ENCODE assay signal across 19 mouse cellular contexts in genomic region chr6:127455440-127455839, GRCm38 (mm10). TPM values are rescaled to one million over a fixed set of nuclear protein-coding genes. Genes with fewer than 3 reads are reported as not detected.
DNase-seq lines count a peak whose midpoint lies in the region; ATAC-seq and TF ChIP-seq lines count a peak whose summit lies in the region.
"Had no signal": no experiment of that assay in that cellular context is flagged by ENCODE, and none has a peak within 500 bp of the region (broad histone marks: within the 10 kb centered on the region; RNA-seq: fewer than 3 reads in every experiment).

No protein-coding gene starts in this region.

- peaks cover 13% of the 10 kb centered on the region for H3K4me1 ChIP-seq in hindbrain, embryonic 15.5 days (replicated peaks)
- H3K4me1 ChIP-seq in hindbrain, embryonic 10.5 days (replicated peaks) = peaks cover 18% of the 10 kb centered on the region
- peaks cover 5% of the 10 kb centered on the region; the same call in 1 of the 2 replicates for H3K4me1 ChIP-seq in lung, embryonic 14.5 days (ENCODE audit: insufficient read depth)
- H3K4me1 ChIP-seq in CH12.LX (ENCODE audit: control insufficient read depth in 1 of 2, insufficient read depth in 2 of 2) = peaks cover 16 to 56% of the 10 kb centered on the region in 2 experiments

- DNase-seq in hindbrain, embryonic 10.5 days (ENCODE audit: low spot score) = no peak
- DNase-seq in lung, embryonic 14.5 days = no peak
- DNase-seq in lung, postnatal 14 days = no peak
- no peak for DNase-seq in CH12.LX (ENCODE audit: extremely low read depth)
- DNase-seq in brain, embryonic 14.5 days (ENCODE audit: low read depth) = no peak
- DNase-seq in adrenal gland, postnatal 36 days = no peak
- DNase-seq in thymus, postnatal 10 days (ENCODE audit: low spot score in 2 of 2) = no peak
- DNase-seq: cerebellum, adult 11 months; cerebellum, postnatal 25 days; kidney, adult 9 months; lung, adult 2 months; retina, postnatal 1 day; spleen, adult 18-20 months had no signal

- in situ Hi-C loops in CH12.LX (cut with MboI; ENCODE audit: low pct_ligation_motif_present, low pct_unique_long_range_greater_than_20kb, low sequenced_read_pairs) = loop anchor here (10.0 kb wide), 1 partner anchor 311 kb away; no protein-coding TSS in a partner anchor

- no peak for ATAC-seq in hindbrain, embryonic 15.5 days (ENCODE audit: low FRiP score, low read depth)
- ATAC-seq in lung, embryonic 14.5 days (ENCODE audit: insufficient read depth) = no peak
- ATAC-seq: CD4-positive, CD25-positive, alpha-beta regulatory T cell, adult 4 months had no signal

- TF ChIP-seq RAD21 in CH12.LX (IDR thresholded peaks at IDR 0.05; ENCODE audit: low read depth, low read length) = peak; percentile 3

- dilution Hi-C loops in CH12.LX (cut with MboI; ENCODE audit: extremely low pct_ligation_motif_present, extremely low pct_unique_long_range_greater_than_20kb, low sequenced_read_pairs) = no loop called here

- 0 out of 2 replicates have a peak, but pooled peaks have one; percentile 20 for TF ChIP-seq CTCF in lung, embryonic 14.5 days (IDR thresholded peaks at IDR 0.05; ENCODE audit: low read depth)
- peak in 1 of 2 experiments; percentile 37; a peak in 2 of 4 replicates for TF ChIP-seq CTCF in CH12.LX (conservative IDR thresholded peaks at IDR 0.05 in 1 of 2, IDR thresholded peaks at IDR 0.05 in 1 of 2; ENCODE audit: low read depth in 2 of 2, low read length in 2 of 2)
- 0 out of 2 replicates have a peak, but pooled peaks have one; percentile 15 for TF ChIP-seq CTCF in brain, embryonic 14.5 days (IDR thresholded peaks at IDR 0.05; ENCODE audit: borderline replicate concordance, extremely low read depth, insufficient read depth, insufficient read length)

- H3K9me3 ChIP-seq in hindbrain, embryonic 15.5 days = no peaks in the 10 kb centered on the region
- no peaks in the 10 kb centered on the region for H3K9me3 ChIP-seq in hindbrain, embryonic 10.5 days
- no peaks in the 10 kb centered on the region for H3K9me3 ChIP-seq in lung, embryonic 14.5 days (ENCODE audit: low read depth, low read length)
- no peaks in the 10 kb centered on the region for H3K9me3 ChIP-seq in CH12.LX (replicated peaks; ENCODE audit: low read length)
- H3K9me3 ChIP-seq: embryonic facial prominence, embryonic 10.5 days; limb, embryonic 13.5 days had no signal

- H3K4me3 ChIP-seq in hindbrain, embryonic 15.5 days = no peak overlapping the region
- no peak overlapping the region for H3K4me3 ChIP-seq in hindbrain, embryonic 10.5 days
- no peak overlapping the region for H3K4me3 ChIP-seq in lung, embryonic 14.5 days (ENCODE audit: low read depth, low read length)
- peak overlapping the region in 1 of 3 experiments; percentile 29 for H3K4me3 ChIP-seq in CH12.LX (replicated peaks in 1 of 3; ENCODE audit: low read depth in 2 of 3, low read length in 2 of 3, poor library complexity in 1 of 3)
- H3K4me3 ChIP-seq: erythroblast, embryonic 14.5 days; limb, embryonic 13.5 days; myocyte had no signal

- peaks cover 19% of the 10 kb centered on the region for H3K79me2 ChIP-seq in CH12.LX (replicated peaks; ENCODE audit: control insufficient read depth, extremely low read depth, insufficient read depth, poor library complexity, severe bottlenecking)

- H3K4me2 ChIP-seq in hindbrain, embryonic 15.5 days = peak overlapping the region; percentile 63; the same call in 1 of the 2 replicates
- H3K4me2 ChIP-seq in lung, embryonic 14.5 days = no peak overlapping the region
- H3K4me2 ChIP-seq in CH12.LX (ENCODE audit: insufficient read depth, low read depth, poor library complexity, severe bottlenecking) = peak overlapping the region; percentile 55; the same call in 1 of the 2 replicates

- no peak overlapping the region for H3K9ac ChIP-seq in hindbrain, embryonic 15.5 days
- H3K9ac ChIP-seq in lung, embryonic 14.5 days = no peak overlapping the region
- no peak overlapping the region for H3K9ac ChIP-seq in CH12.LX (ENCODE audit: insufficient read depth, low read depth)
- H3K9ac ChIP-seq: limb, embryonic 13.5 days had no signal

- WGBS in hindbrain, embryonic 15.5 days = 96% methylated on average over 4 of the region's 4 CpGs
- WGBS in hindbrain, embryonic 10.5 days = 94% methylated on average over 4 of the region's 4 CpGs
- 95% methylated on average over 4 of the region's 4 CpGs for WGBS in lung, embryonic 14.5 days

- no peak for TF ChIP-seq POLR2A in CH12.LX (IDR thresholded peaks at IDR 0.05; ENCODE audit: low read depth, low read length)
- no peak for TF ChIP-seq POLR2A in brain, embryonic 14.5 days (IDR thresholded peaks at IDR 0.05; ENCODE audit: borderline replicate concordance, extremely low read depth, insufficient read depth, insufficient read length, poor library complexity, severe bottlenecking)

- H3K27ac ChIP-seq in hindbrain, embryonic 15.5 days (replicated peaks) = no peak overlapping the region
- no peak overlapping the region for H3K27ac ChIP-seq in hindbrain, embryonic 10.5 days
- no peak overlapping the region for H3K27ac ChIP-seq in lung, embryonic 14.5 days (ENCODE audit: low read depth)
- no peak overlapping the region for H3K27ac ChIP-seq in CH12.LX (ENCODE audit: insufficient read depth, low read depth)
- H3K27ac ChIP-seq: embryonic facial prominence, embryonic 10.5 days; limb, embryonic 13.5 days had no signal

- no peaks in the 10 kb centered on the region for H3K27me3 ChIP-seq in hindbrain, embryonic 15.5 days
- no peaks in the 10 kb centered on the region for H3K27me3 ChIP-seq in hindbrain, embryonic 10.5 days (ENCODE audit: insufficient read depth, poor library complexity, severe bottlenecking)
- H3K27me3 ChIP-seq in lung, embryonic 14.5 days (ENCODE audit: insufficient read depth, low read length) = no peaks in the 10 kb centered on the region; the same call in 1 of the 2 replicates
- no peaks in the 10 kb centered on the region for H3K27me3 ChIP-seq in CH12.LX (replicated peaks)

- TF ChIP-seq EP300 in CH12.LX (IDR thresholded peaks at IDR 0.05; ENCODE audit: low read length) = no peak

- H3K36me3 ChIP-seq in hindbrain, embryonic 15.5 days = no peaks in the 10 kb centered on the region
- 0 out of 2 replicates have a peak, but pooled peaks cover 4% of the 10 kb centered on the region for H3K36me3 ChIP-seq in hindbrain, embryonic 10.5 days
- H3K36me3 ChIP-seq in lung, embryonic 14.5 days (ENCODE audit: insufficient read depth) = no peaks in the 10 kb centered on the region
- H3K36me3 ChIP-seq in CH12.LX (replicated peaks in 1 of 2; ENCODE audit: control insufficient read depth in 1 of 2, insufficient read depth in 1 of 2, low read length in 1 of 2) = no peaks in the 10 kb centered on the region
- H3K36me3 ChIP-seq: embryonic facial prominence, embryonic 10.5 days; limb, embryonic 13.5 days had no signal

TF ChIP-seq in CH12.LX, 34 proteins besides CTCF, POLR2A, EP300 and RAD21:
- TF ChIP-seq CHD2 (IDR thresholded peaks at IDR 0.05; ENCODE audit: low read length) = no peak
- no peak for TF ChIP-seq ZKSCAN1 (IDR thresholded peaks at IDR 0.05; ENCODE audit: borderline replicate concordance, low read depth, low read length)
- no peak for TF ChIP-seq MAX (IDR thresholded peaks at IDR 0.05; ENCODE audit: low read length)
- no peak for TF ChIP-seq CHD1 (IDR thresholded peaks at IDR 0.05; ENCODE audit: low read depth, low read length)
- no peak for TF ChIP-seq ELF1 (IDR thresholded peaks at IDR 0.05; ENCODE audit: low read depth, low read length)
- TF ChIP-seq NRF1 (IDR thresholded peaks at IDR 0.05; ENCODE audit: low read depth, low read length) = no peak

RNA-seq across cellular contexts. Expression of gene Parp11, which starts 8.8 kb away (rescaled TPM):
- polyA plus RNA-seq in hindbrain, embryonic 15.5 days (2015; fragmentation: Nextera tagmentation; extraction: Ambion mirVana) = 73.9 and 75.0 TPM in 2 replicates
- polyA plus RNA-seq in hindbrain, embryonic 10.5 days (2016; fragmentation: Nextera tagmentation; extraction: Ambion mirVana) = 35.7 and 43.6 TPM in 2 replicates
- 29.1 and 31.4 TPM in 2 replicates for polyA plus RNA-seq in lung, embryonic 14.5 days (2014; fragmentation: Nextera tagmentation; extraction: Ambion mirVana)
- total RNA-seq in CH12.LX (2012; rRNA removed) (8.9 and 9.2 TPM in 2 replicates), CH12.LX (2014; rRNA removed) (7.2 and 9.7 TPM in 2 replicates)
- 10.4 and 11.4 TPM in 2 replicates for polyA plus RNA-seq in CH12.LX (2012; ENCODE audit: insufficient read length, low read depth)
- polyA plus RNA-seq in brain, embryonic 14.5 days (2012; rRNA removed) = 86.1 and 86.6 TPM in 2 replicates
- 10 to 100 TPM; 18.6 to 18.7 TPM for total RNA-seq in adrenal gland, postnatal 36 days (2021)
